ENCODE assay signal across 8 mouse cellular contexts in the genomic region with DNA sequence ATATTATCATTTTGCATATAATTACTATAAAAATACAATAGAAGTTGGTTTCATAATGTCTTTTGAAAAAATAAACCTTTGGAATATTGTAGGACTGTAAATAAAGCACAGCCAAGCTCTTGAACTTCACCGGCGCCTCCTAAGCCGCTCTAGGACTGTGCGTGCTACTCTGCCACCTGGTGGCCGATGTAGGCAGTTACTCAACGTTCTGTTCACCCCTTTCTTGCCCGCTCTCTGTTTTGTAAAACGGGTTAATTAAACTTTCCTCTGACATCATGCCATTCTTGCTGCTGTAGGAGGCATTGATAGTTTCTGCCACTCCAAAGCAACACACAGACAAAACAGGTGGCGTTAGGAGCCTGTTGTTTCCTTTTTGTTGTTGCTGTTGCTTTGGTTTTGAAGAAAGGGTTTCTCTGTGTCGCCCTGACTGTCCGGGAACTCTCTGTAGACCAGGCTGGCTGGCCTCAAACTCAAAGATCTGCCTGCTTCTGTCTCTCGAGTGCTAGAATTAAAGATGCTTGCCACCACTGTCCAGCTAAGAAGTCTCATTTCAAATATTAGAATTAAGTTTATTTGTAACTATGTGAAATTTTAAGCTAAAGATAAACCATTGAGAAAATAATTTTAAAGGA. TPM values are rescaled to one million over a fixed set of nuclear protein-coding genes. Genes with fewer than 3 reads are reported as not detected.
DNase-seq lines count a peak whose midpoint lies in the region; ATAC-seq lines count a peak whose summit lies in the region.

No protein-coding gene starts in this region.

- peak; percentile 92 for DNase-seq in NIH3T3 (ENCODE audit: low read depth)
- DNase-seq in cerebellum, adult 18-20 months, result peak; percentile 63 to 75
- peak; percentile 58 to 85 for DNase-seq in layer of hippocampus, postnatal 25 days (ENCODE audit: extremely low spot score in 1 of 2, low spot score in 1 of 2)
- DNase-seq in retina, postnatal 7 days (ENCODE audit: low read depth, low spot score), result peak; percentile 72
- peak; percentile 72 for DNase-seq in urinary bladder, postnatal 25 days (ENCODE audit: low spot score)

- H3K4me1 ChIP-seq in forebrain, embryonic 15.5 days, result peaks cover 18% of the 10 kb centered on the region
- H3K4me1 ChIP-seq in hindbrain, embryonic 13.5 days (replicated peaks), result peaks cover 8% of the 10 kb centered on the region; the same call in 1 of the 2 replicates

- WGBS in forebrain, embryonic 15.5 days, result 3% methylated on average over 12 of the region's 12 CpGs
- 12% methylated on average over 12 of the region's 12 CpGs for WGBS in hindbrain, embryonic 13.5 days

- no peak overlapping the region for H3K9ac ChIP-seq in forebrain, embryonic 15.5 days (replicated peaks)
- no peak overlapping the region for H3K9ac ChIP-seq in hindbrain, embryonic 13.5 days

- no peaks in the 10 kb centered on the region for H3K9me3 ChIP-seq in forebrain, embryonic 15.5 days
- H3K9me3 ChIP-seq in hindbrain, embryonic 13.5 days, result no peaks in the 10 kb centered on the region

- H3K27me3 ChIP-seq in forebrain, embryonic 15.5 days, result no peaks in the 10 kb centered on the region
- no peaks in the 10 kb centered on the region; the same call in 1 of the 2 replicates for H3K27me3 ChIP-seq in hindbrain, embryonic 13.5 days

- ATAC-seq in forebrain, embryonic 15.5 days (replicated peaks), result peak; percentile 90
- peak; percentile 86 for ATAC-seq in hindbrain, embryonic 13.5 days (ENCODE audit: low FRiP score)
- ATAC-seq in megakaryocyte, adult 5-6 weeks (ENCODE audit: poor library complexity, severe bottlenecking), result peak; percentile 95

- H3K4me2 ChIP-seq in forebrain, embryonic 15.5 days (replicated peaks), result no peak overlapping the region
- no peak overlapping the region for H3K4me2 ChIP-seq in hindbrain, embryonic 13.5 days

- H3K27ac ChIP-seq in forebrain, embryonic 15.5 days (replicated peaks), result no peak overlapping the region
- H3K27ac ChIP-seq in hindbrain, embryonic 13.5 days, result no peak overlapping the region

- no peak overlapping the region for H3K4me3 ChIP-seq in forebrain, embryonic 15.5 days
- H3K4me3 ChIP-seq in hindbrain, embryonic 13.5 days, result no peak overlapping the region

- H3K36me3 ChIP-seq in forebrain, embryonic 15.5 days, result no peaks in the 10 kb centered on the region
- H3K36me3 ChIP-seq in hindbrain, embryonic 13.5 days, result 0 out of 2 replicates have a peak, but pooled peaks cover under 1% of the 10 kb centered on the region

RNA-seq across cellular contexts. Expression of a gene that starts 24.1 kb away (rescaled TPM):
- polyA plus RNA-seq in forebrain, embryonic 15.5 days (2015; fragmentation: Nextera tagmentation; extraction: Ambion mirVana), result 9.6 and 10.4 TPM in 2 replicates
- 10.0 and 12.6 TPM in 2 replicates for polyA plus RNA-seq in hindbrain, embryonic 13.5 days (2015; fragmentation: Nextera tagmentation; extraction: Ambion mirVana)
- total RNA-seq in layer of hippocampus, postnatal 25 days (2021), result 10 to 100 TPM; 16.8 to 21.7 TPM
- total RNA-seq in megakaryocyte, adult 5-6 weeks (2015), result 0.93 and 1.0 TPM in 2 replicates
- total RNA-seq in megakaryocyte, adult 5-6 weeks (2017), result 1.3 and 3.7 TPM in 2 replicates

RNA-seq across cellular contexts. Expression of a gene that starts 24.4 kb away (rescaled TPM):
- 14.1 and 16.4 TPM in 2 replicates for polyA plus RNA-seq in forebrain, embryonic 15.5 days (2015; fragmentation: Nextera tagmentation; extraction: Ambion mirVana)
- 10.3 and 13.5 TPM in 2 replicates for polyA plus RNA-seq in hindbrain, embryonic 13.5 days (2015; fragmentation: Nextera tagmentation; extraction: Ambion mirVana)
- total RNA-seq in layer of hippocampus, postnatal 25 days (2021), result 10 to 100 TPM; 12.8 to 14.3 TPM
- total RNA-seq in megakaryocyte, adult 5-6 weeks (2015), result 1.6 and 2.2 TPM in 2 replicates
- 1.9 and 2.7 TPM in 2 replicates for total RNA-seq in megakaryocyte, adult 5-6 weeks (2017)
